Mouse (Mus musculus) macrophage (primary cell): ENCODE results near the gene Prr5l. TPM values are rescaled to one million over a fixed set of nuclear protein-coding genes. Genes with fewer than 3 reads are reported as not detected.

Experiments used
- H3K27ac ChIP-seq: fragments of 350-480 bp; formaldehyde crosslinking; 2 replicates; pipeline ENCODE4 v1.9.0; 2021
- H3K36me3 ChIP-seq: fragments of 350-480 bp; formaldehyde crosslinking; 2 replicates; pipeline ENCODE4 v1.9.0; 2021; ENCODE audit errors: inconsistent target
- H3K4me3 ChIP-seq: fragments of 350-480 bp; formaldehyde crosslinking; 2 replicates; pipeline ENCODE4 v1.9.0; 2021; ENCODE audit errors: inconsistent target
- H3K79me2 ChIP-seq: fragments of 350-480 bp; formaldehyde crosslinking; 2 replicates; pipeline ENCODE4 v1.9.0; 2021; ENCODE audit errors: inconsistent target
- WGBS: methylation state at CpG from one replicate; pipeline ENCODE4 v1.1.7; 2026; ENCODE audit warnings: inconsistent platforms; ENCODE audit not compliant: missing documents; 5-methylcytosine and 5-hydroxymethylcytosine counted together
- polyA plus RNA-seq: library from polyadenylated mRNA; stranded (reverse); fragments of 250-400 nt; gene quantifications from 3 replicates; pipeline ENCODE4 v1.2.4, GENCODE M21; 2018; ENCODE audit warnings: inconsistent platforms

The Prr5l gene
- polyA plus RNA-seq, 1 experiment from 2014 or later, result 1.8 TPM

DNA sequence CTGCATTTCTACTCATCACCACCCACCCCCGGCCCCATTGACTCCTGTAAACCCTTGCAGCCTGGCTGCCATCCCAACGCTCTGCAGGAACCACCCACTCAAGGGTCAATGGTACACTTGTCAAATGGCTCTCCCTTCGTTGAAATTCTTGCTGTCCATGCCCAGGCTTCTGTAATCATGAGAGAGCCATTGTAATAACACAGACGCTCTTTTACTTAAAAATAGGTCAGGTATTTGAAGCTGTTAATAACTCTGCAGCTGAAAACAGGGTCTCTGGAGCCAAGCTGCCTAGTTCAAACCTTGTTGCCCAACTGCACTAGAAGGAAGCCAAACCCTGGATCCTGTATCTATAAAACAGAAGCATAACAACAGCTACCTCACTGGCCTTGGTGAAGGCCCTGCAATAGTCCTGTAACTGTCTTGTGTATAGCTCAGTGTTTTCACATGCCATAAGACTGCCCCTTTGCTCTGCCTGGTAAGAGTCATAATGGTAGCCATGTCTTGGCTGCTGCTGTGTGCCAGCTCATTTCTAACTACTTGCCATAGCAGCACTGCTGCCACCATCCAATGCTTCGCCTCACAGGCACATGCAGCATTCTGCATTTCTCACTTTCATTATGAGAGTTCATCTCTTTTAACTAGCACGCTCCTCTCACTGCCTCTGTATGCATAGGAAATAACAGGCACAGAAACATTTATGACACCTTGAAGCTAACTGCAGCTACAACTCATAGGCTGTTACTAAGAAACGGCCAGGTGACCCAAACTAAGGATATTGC lies 63.7 kb downstream of the Prr5l start:
- Histone ChIP-seq H3K4me3 (no peak overlapping the region), H3K27ac (no peak overlapping the region), H3K79me2 (no peaks in the 10 kb centered on the region), H3K36me3 (no peaks in the 10 kb centered on the region)
- 91% methylated on average over 6 of the region's 7 CpGs for WGBS

DNA sequence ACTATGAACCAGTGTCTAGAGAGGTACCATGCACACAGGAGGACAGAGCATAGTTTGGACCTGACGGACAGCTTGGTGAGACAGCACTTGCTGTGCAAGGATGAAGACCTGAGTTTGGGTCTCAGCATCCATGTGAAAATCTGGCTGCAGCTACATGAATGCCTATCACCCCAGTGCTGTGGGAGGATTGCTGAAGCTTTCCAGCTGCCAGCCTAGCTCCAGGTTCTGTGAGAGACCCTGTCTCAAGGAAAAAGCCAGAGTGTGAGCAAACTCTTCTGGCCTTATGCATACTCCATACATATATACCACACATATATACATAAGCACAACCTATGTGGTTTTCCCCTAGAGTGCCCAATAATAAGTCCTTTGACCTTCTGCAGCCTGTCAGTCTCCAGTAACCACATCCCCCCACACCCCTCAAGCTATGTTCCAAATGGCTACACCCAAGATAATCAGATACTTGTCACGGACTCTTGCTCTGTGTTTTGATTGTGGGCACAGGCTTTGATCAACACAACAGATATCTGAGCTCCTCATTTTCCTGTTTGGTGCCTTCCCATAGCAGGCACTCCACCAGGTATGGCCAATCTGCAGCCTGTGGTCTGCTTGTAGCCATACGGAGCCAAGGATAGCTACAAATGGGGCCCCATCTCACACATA lies 66.0 kb downstream of the Prr5l start:
- Histone ChIP-seq H3K27ac (no peak overlapping the region), H3K36me3 (no peaks in the 10 kb centered on the region), H3K79me2 (no peaks in the 10 kb centered on the region), H3K4me3 (no peak overlapping the region)
- 88% methylated on average over 3 of the region's 3 CpGs for WGBS

DNA sequence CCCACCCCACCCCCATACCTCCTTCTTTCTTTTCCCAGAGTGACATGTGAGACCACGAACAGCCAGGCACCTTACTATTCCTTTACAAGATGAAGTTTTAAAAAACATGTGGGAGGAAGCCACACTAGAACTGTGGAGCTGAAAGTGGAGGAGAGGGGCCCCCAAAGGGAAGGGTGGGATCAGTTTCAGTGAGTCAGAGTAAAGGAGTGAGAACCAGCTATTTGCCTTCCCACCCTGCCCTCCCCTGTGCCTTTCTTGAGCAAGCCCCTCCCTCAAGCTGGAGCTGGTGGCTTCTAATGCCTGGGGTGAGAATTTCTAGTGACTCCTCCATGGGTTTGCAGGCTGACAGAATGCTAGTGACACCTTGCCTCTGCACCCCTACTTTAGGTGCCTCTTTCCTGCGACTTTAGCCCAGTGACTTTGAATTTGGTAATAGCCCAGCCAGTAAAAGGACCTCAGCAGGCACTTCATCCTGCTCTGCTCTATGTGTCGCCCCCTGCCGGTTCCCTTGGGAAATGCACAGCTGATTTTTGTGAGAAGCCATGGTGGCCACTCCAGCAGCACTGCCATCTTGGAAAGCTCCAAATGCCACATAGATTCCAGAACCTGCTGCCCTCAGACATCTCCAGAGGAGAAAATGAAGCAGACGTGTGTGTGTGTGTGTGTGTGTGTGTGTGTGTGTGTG lies 67.4 kb downstream of the Prr5l start:
- Histone ChIP-seq H3K36me3 (no peaks in the 10 kb centered on the region), H3K4me3 (no peak overlapping the region), H3K27ac (no peak overlapping the region), H3K79me2 (no peaks in the 10 kb centered on the region)
- WGBS, result 61% methylated on average over 5 of the region's 5 CpGs

DNA sequence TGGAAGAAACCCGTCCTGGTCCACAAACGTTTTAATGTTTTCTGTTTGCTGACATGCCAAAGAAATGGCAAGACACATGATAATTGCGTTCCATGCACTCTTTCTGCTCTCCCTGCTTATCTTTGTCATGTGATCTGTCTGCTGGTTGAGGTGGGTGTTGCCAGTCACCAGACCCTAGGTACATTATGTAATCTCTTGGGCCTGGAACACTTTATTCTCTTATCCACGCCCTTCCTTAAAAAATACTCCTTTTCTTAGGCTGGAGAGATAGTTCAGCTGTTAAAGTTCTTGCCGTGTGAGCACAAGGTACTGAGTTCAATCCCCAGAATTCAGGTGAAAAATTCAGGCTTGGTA lies 68.6 kb downstream of the Prr5l start:
- no peak overlapping the region for H3K4me3 ChIP-seq
- no peaks in the 10 kb centered on the region for H3K36me3 ChIP-seq
- 86% methylated on average over 5 of the region's 5 CpGs for WGBS
- H3K79me2 ChIP-seq, result no peaks in the 10 kb centered on the region
- no peak overlapping the region for H3K27ac ChIP-seq

DNA sequence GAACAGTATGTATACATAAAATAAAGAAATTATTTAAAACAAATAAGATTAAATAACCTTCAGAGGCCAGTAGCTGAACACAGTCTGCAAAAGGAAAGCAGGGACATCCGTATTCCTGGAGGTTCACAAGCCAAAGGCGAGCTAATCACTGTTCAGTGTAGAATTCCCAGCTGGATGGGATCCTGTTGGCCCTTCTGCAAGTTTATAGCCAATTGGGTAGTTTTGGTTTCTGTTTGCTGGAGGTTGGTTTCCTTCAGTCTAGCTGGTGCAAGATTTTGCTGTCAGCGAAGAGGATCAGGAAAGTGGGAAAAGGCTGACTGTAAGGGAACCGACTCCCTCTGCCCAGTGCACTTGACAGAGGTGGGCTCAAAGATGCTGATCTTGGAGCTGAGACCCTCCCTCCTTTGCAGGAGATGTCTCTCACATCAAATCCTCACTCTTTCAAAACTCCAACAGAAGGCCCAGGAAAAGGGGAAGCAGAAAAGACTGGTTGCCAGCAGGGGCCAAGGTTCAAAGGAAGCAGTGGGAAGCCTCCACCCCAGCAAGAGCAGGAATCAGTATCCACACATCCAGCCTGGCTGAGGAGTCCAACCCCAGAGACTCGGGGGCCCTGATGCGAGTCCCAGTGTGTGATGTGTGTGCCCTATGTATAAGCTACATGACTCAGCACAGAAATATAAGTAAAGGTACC lies 69.1 kb downstream of the Prr5l start:
- H3K27ac ChIP-seq, result no peak overlapping the region
- WGBS, result 91% methylated on average over 6 of the region's 6 CpGs
- no peaks in the 10 kb centered on the region for H3K79me2 ChIP-seq
- no peak overlapping the region for H3K4me3 ChIP-seq
- no peaks in the 10 kb centered on the region for H3K36me3 ChIP-seq

DNA sequence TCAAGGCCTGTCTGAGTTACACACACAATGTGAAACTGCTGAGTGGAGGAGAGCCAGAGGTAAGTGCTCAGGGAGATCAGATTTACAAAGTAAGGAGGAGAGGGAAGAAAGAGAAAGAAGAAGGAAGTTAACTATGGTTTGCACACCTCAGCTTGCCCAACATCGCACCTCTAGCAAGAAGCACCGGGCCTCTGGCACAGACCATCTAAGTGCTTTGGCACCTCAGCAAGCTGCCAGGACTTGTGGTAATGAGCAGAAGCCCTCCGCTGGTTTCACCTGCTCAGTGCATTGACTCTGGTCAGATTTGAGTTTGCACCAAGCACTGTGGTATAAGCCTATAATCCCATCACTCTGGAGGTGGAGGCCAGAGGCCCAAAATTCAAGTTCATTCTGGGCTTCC lies 70.9 kb downstream of the Prr5l start:
- H3K79me2 ChIP-seq, result no peaks in the 10 kb centered on the region
- H3K27ac ChIP-seq, result no peak overlapping the region
- 51% methylated on average over 3 of the region's 3 CpGs for WGBS
- H3K36me3 ChIP-seq, result no peaks in the 10 kb centered on the region
- H3K4me3 ChIP-seq, result no peak overlapping the region

DNA sequence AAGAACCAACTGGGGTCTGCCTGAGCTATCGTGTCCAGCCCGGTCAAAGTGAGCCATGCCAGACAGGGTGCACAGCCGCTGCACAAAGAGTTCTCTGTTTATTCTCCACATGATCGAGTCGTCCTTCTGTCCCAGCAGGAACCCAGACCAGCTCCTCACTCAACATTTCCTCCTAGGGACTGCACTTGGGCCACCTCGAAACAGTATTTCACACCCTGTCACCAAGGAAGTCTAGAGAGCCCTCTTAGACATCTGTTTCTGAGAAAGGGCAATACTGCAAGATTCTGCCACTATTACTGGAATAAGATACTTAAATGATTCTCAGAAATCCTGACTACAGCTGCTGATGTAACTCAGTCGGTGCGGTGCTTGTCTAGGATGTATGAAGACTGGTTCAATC lies 72.1 kb downstream of the Prr5l start:
- Histone ChIP-seq H3K36me3 (no peaks in the 10 kb centered on the region), H3K4me3 (no peak overlapping the region), H3K27ac (no peak overlapping the region), H3K79me2 (no peaks in the 10 kb centered on the region)
- WGBS, result 73% methylated on average over 8 of the region's 8 CpGs

DNA sequence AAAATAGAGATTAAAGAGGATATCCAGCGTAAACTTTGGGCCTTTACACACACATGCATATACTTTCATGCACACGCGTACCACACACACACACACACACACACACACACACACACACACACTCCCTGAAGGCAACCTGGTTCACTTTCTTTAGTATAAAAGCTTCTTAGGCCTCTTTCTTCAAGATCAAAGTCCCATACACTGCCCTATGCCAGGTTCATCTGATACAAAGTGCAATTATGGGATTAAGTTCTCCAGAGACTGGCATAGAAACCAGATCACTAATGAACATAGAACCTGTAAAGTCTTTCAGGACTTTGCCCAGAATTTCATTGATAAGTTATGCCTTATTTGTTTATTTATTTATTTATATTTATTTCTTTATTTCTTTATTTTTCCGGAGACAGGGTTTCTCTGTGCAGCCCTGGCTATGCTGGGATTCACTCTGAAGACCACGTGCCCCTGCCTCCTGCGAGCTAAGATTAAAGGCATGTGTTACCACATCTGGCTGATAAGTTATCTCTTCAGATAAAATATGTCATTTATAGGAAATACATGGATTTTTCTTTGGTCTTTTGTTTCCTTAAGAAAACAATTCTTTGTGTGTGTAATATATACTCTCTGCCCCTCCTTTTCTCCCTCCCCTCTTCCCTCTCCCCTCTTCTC lies 73.1 kb downstream of the Prr5l start:
- Histone ChIP-seq H3K4me3 (no peak overlapping the region), H3K79me2 (no peaks in the 10 kb centered on the region), H3K27ac (no peak overlapping the region), H3K36me3 (no peaks in the 10 kb centered on the region)
- WGBS, result 95% methylated on average over 6 of the region's 6 CpGs

DNA sequence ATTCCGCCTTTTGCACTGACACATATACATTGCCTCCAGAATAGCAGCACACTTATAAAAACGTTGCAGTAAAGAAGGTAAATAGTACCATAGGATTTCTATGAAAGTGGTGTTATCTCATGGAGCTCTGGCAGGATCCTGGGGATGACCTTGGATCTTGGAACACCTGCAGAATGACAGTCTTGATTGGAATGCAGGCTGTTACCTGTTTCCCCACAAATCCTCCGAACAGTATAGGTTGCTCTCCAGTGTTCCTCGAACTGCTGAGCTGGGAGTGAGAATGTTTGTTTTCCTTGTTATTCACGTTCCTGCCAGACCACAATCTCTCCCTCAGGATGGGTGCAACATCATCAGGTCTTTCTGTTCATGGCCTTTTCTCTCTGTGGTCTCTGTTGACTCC lies 75.1 kb downstream of the Prr5l start:
- Histone ChIP-seq H3K27ac (no peak overlapping the region), H3K36me3 (no peaks in the 10 kb centered on the region), H3K4me3 (no peak overlapping the region), H3K79me2 (no peaks in the 10 kb centered on the region)
- 92% methylated on average over 5 of the region's 5 CpGs for WGBS

DNA sequence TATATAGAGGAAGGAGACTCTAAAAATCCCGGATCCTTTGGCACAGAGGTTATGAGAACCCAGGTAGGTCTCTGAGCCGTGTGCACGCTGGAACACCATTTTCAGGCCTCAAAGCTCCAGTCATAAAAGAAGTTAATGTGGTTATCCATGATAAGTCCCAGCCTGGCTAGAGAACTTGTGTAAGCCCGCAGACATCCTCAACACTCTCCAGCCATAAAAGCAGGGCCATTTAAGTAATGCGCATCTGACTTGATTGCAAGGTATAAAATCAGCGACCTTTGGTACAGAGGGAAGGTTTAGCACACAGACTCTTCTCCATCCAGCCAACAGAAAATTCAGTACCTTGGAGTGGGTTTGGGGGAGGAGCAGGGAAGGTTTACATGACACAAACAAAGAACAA lies 80.6 kb downstream of the Prr5l start:
- H3K79me2 ChIP-seq, result no peaks in the 10 kb centered on the region
- no peaks in the 10 kb centered on the region for H3K36me3 ChIP-seq
- WGBS, result 96% methylated on average over 6 of the region's 6 CpGs
- no peak overlapping the region for H3K27ac ChIP-seq
- no peak overlapping the region for H3K4me3 ChIP-seq

DNA sequence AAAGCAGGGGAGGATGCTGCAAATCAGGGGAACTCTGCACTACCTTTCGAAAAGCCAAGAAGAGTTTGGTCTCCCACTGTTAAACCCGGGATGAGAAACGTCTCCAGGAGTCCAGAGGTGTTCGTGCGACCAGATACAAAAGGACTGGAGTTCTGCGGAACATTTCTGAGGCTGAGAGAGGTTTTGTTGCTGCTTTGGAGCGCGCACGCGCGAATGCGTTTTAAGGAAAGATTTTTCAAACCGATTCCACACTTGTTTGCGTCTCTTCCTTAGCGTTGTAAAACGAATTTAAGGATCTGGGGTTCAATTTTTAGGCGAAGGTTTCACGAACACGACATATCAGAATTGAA lies 85.0 kb downstream of the Prr5l start:
- H3K36me3 ChIP-seq, result no peaks in the 10 kb centered on the region; the same call in 1 of the 2 replicates
- H3K27ac ChIP-seq, result no peak overlapping the region
- H3K79me2 ChIP-seq, result peaks cover 24% of the 10 kb centered on the region; the same call in 1 of the 2 replicates
- H3K4me3 ChIP-seq, result peak overlapping the region; percentile 60
- 15% methylated on average over 19 of the region's 19 CpGs for WGBS

DNA sequence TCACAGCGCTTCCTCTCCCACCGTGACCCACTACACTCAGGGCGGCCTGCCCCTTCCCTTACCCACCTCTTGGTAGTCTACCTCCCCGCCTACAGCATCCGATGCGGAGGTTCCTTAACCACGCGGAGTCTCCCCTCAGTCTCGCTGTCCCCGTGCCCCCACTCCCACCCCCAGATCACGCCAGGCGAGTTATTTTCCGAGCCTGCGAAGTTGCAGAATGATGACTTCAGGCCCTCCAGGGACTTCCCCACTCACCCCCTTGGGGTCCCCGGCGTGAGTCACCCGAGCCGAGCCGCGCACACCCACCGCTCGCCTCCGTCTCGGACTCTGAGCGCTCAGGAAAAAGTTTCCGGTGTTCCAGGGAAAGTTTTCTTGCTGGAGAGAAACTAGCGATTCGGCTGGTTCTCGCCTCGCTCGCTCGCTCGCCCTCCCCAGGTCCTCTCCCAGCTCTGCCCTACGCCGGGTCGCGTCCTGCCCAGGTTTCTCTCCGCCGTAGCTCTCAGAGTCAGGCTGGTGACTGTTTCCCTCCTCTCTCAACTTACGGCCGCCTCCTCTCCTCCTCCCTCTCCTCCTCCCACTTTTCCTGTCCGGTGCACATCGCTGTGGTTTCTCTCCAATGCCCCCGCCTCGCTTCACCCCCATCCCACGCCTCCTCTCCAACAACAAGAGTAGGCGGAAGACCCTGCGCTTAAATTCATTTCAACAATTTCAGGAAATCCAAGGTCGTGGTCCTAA lies 85.5 kb downstream of the Prr5l start:
- WGBS, result 2% methylated on average over 49 of the region's 49 CpGs
- H3K36me3 ChIP-seq, result no peaks in the 10 kb centered on the region; the same call in 1 of the 2 replicates
- peaks cover 24% of the 10 kb centered on the region; the same call in 1 of the 2 replicates for H3K79me2 ChIP-seq
- H3K27ac ChIP-seq, result peak overlapping the region; percentile 49
- peak overlapping the region; percentile 60 for H3K4me3 ChIP-seq

DNA sequence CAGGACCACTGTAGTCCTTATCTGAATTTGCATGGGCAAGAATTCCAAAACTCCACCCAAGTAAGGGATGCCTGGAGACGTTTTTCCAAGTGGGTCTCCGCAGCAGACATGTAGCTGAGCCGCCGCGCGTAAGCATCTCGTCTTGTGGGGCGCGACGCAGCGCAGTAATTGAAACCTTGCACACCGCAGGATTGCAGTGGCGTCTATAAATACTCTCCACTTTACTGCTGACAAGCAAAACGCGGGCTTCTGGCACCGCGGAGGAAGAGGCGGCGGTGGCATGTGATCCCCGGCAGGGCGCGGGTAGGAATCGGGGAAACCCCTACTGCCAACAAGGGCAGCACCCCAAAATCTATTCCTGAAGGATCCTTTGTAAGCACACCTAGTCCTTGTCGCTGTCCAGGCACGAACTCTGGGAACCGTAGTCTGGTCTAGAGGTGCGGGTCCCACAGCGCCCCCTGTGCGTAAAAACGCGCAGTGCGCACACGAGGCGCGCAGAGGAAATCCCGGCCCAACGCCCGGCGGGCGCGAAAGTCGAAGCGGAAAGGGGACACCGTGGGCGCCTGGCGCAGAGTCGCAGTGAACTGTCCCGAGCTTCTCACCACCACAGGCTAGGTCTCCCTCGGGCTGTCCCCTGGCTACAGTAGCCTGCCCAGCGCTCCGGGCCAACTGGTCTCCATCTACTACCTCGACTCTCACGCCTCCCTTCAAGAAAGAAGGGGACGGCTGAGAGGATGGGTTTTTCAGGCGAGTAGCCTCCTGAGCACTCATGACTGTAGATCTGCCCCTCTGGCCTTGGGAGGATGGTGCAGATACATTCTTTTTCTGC lies 86.3 kb downstream of the Prr5l start:
- H3K27ac ChIP-seq, result peak overlapping the region; percentile 49
- H3K4me3 ChIP-seq, result peak overlapping the region; percentile 60
- H3K79me2 ChIP-seq, result peaks cover 24% of the 10 kb centered on the region; the same call in 1 of the 2 replicates
- H3K36me3 ChIP-seq, result no peaks in the 10 kb centered on the region; the same call in 1 of the 2 replicates
- WGBS, result 3% methylated on average over 55 of the region's 55 CpGs
